Mouse (Mus musculus) ES-Bruce4 (cell line): ENCODE data around the gene Dcdc2b.

Experiments
- CTCF ChIP-seq: IDR thresholded peaks from one replicate; pipeline ENCODE4 v1.8.1; 2011; ENCODE audit warnings: low read depth, low read length
- EP300 ChIP-seq: IDR thresholded peaks from 2 replicates; pipeline ENCODE4 v1.6.1; 2011; ENCODE audit warnings: low read depth, low read length; ENCODE audit not compliant: insufficient read depth
- POLR2A ChIP-seq: IDR thresholded peaks from one replicate; pipeline ENCODE4 v1.8.1; 2011; ENCODE audit warnings: low read length; ENCODE audit not compliant: insufficient read depth

- TF ChIP-seq EP300 (peak; percentile 87), CTCF (no peak), POLR2A (no peak)
These were observed 4.0 kb downstream of the Dcdc2b start for GRCm38 (mm10) chr4:129610026-129610425.
